Mouse (Mus musculus) regulatory T cell (primary cell): Measurements from ENCODE around the gene Tra2b.
"Not testable (repeated sequence)": the region's sequence is repeated elsewhere in the genome, so short reads cannot be mapped to it uniquely, and the experiment has no call there.

Experiments
- in situ Hi-C: fragments of 300-600 bp; cut with MboI, MseI; formaldehyde crosslinking; loops from one replicate; pipeline ENCODE4 v1.15.1; 2025; ENCODE audit warnings: high pct_unique_total_duplicates

Tra2b gene

DNA sequence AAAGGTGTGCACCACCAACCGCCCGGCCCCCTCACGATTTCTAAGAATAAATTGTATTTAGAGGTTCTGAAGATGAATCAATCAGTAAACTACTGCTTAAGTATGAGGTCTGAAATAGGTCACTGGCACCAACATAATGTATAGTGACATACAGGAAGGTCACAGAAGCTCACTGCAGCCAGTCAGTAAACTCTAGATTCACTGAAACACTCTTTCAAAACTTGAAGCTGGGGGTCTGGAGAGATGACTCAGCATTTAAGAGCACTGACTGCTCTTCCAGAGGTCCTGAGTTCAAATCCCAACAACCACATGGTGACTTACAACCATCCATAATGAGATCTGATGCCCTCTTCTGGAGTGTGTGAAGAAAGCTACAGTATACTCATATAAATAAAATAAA, 16.1 kb downstream of the Tra2b start:
- in situ Hi-C loops = loop anchor here (10.0 to 25.0 kb wide), 2 partner anchors 865 to 1562 kb away; partner anchors contain the start of gene Fam131a

DNA sequence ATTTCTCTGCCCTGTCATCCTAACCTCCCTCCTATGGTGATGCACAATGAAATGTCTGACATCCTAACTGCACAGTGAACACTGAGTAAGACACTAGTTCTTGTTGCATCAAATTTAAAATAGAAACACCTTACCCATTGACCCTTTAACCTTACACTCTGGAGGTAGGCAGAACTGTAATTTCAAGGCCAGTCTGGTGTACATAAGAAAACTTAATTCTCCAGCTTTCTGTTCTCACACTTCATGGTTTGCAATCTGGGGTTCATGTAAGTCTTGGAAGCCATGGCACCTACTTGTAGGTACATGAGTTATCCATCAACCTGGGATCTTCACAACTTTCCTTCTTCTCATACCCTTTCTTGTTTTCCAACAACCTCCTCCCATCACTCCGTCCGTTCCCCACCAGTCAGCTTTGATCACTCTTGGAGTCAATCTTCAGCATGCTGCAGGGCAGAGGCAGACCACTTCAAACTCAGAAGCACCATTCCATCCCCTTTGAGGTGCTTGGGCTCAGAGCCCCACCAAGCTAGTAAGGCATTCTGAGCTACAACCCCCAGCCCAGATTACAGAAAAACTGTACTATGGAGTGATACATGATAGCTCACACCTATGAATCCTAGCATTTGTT, 23.5 kb downstream of the Tra2b start:
- in situ Hi-C loops = loop anchor here (10.0 kb wide), 1 partner anchor 872 kb away; no protein-coding TSS in a partner anchor

DNA sequence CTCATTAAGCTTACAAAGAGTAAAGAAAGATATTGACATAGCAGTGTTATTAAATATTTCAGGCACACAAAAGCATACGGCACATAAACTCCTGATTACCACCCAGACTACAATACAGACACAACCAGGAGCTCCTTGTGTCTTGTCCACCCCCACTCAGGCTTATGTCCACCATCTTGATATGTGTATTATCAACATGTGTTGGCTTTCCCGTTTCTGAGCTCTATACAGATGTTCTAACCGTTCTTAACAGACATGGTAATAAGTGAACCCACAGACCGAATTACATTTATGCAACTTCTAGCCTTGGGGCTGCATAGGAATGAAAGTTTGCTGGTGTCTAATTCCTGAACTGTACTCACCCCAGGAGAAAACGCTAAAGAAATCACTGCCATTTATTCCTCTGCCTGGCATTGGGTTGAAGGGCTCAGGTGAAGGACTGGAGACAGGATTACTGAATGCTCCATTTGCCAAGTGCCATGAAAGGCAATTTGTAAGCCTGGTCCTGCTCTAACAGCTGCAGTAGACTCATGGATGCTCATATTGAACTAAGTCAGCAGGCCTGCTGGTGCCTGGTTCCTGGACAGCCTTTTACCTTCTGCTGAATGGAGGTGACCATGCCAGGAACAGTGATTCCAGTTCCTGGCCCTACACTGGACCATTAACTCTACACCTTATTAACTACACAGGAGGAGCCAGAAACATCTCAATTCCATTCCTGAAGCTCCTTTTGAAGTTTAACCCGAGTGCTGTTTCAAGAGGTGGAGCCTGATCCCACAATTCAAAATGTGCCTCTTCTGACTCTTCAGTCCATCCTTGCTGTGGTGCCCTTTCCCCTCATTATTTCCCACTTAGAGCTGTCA, 24.2 kb downstream of the Tra2b start:
- in situ Hi-C loops = loop anchor here (10.0 kb wide), 1 partner anchor 873 kb away; no protein-coding TSS in a partner anchor

- in situ Hi-C loops = loop anchor here (10.0 kb wide), 1 partner anchor 874 kb away; no protein-coding TSS in a partner anchor
Measured at GRCm38 (mm10) chr16:22240856-22241255, 24.9 kb downstream of the Tra2b start.

GRCm38 (mm10) chr16:22239978-22240377, 25.8 kb downstream of the Tra2b start:
- in situ Hi-C loops = loop anchor here (10.0 kb wide), 1 partner anchor 875 kb away; no protein-coding TSS in a partner anchor

- in situ Hi-C loops = no loop called here
Measured at GRCm38 (mm10) chr16:22238928-22239620, 26.7 kb downstream of the Tra2b start.

- in situ Hi-C loops = not testable (repeated sequence)
Measured at GRCm38 (mm10) chr16:22238402-22238801, 27.4 kb downstream of the Tra2b start.

GRCm38 (mm10) chr16:22236814-22237213, 29.0 kb downstream of the Tra2b start:
- in situ Hi-C loops = no loop called here

GRCm38 (mm10) chr16:22234535-22234934, 31.3 kb downstream of the Tra2b start:
- in situ Hi-C loops = no loop called here

DNA sequence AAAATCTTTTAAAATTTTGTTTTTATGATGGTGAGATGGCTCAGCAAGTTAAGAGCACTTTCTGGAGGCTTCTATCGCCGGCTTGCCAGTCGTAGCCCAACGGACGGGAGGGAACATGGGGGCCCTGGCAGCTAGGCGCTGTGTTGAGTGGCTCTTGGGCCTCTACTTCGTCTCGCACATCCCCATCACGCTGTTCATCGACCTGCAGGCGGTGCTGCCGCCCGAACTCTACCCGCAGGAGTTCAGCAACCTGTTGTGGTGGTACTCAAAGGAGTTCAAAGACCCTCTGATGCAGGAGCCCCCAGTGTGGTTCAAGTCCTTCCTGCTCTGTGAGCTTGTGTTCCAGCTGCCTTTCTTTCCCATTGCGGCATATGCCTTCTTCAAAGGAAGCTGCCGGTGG, 35.5 kb downstream of the Tra2b start:
- in situ Hi-C loops = not testable (repeated sequence)

DNA sequence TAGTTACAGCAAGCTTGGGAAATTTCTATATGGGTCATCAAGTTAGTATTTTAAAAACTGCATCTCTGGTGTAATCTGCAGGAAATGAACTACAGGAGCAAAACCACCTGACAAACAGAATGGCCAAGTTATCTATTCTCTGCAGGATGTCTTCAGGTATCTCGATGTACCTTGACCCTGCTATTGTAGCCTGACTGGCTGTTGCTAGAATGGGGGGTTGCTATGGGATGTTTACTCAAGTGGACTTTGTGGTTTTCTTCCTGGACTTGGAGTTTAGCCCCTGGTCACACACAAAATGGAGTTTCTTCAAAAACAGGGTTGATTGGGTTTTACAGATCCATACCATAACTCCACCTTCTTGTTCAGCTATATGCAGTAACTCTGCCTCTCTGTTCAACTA, 62.3 kb downstream of the Tra2b start:
- in situ Hi-C loops = no loop called here

GRCm38 (mm10) chr16:22201858-22202257, 63.9 kb downstream of the Tra2b start:
- in situ Hi-C loops = no loop called here

GRCm38 (mm10) chr16:22200476-22200875, 65.3 kb downstream of the Tra2b start:
- in situ Hi-C loops = no loop called here
